Mouse (Mus musculus): Measurements from ENCODE around the gene Carm1. TPM values are rescaled to one million over a fixed set of nuclear protein-coding genes. Genes with fewer than 3 reads are reported as not detected.
"Not testable (repeated sequence)": the region's sequence is repeated elsewhere in the genome, so short reads cannot be mapped to it uniquely, and the experiment has no call there.

Carm1 gene
- total RNA-seq, 2 experiments from 2014 or later = 57.7 to 61.2 TPM

DNA sequence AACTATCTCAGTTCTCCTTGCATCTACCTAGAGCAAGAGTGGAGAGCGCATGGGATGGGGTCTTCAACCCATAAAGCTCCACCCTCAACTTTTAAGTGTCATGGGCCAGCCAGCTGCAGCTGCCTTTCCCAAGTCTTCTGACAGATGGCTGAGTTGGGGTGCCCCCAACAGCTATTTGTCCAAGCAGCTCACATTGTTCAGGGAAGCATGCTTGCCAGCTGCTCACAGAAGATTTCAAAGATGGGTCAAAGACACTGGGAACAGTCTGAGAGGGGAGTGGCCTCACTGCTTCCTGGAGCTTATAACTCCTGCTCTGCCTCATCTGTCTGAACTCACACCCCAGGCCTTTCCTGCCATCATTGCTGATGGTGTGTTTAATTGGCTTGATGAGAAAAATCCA lies 29.6 kb downstream of the Carm1 start:
- DNase-seq = no peak

DNA sequence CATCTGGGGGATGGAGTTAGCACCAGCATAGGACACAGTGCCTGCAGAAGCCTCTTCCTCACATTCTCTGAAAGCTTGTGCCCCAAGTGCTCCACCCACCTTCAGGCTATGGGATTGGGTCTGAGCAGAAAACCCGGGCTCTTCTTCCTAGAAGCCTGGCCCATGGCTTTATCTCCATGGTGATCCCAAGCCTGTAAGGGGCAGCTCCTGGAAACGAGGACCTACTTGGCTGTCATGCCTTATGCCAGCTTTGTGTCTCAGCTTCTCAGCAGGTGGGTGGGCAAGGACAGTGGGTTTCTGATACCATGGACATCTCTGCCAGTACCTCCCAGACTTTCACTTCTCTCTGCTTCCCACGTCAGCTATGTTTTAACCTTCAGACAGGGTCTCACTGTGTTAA lies 31.5 kb downstream of the Carm1 start:
- no peak for DNase-seq

DNA sequence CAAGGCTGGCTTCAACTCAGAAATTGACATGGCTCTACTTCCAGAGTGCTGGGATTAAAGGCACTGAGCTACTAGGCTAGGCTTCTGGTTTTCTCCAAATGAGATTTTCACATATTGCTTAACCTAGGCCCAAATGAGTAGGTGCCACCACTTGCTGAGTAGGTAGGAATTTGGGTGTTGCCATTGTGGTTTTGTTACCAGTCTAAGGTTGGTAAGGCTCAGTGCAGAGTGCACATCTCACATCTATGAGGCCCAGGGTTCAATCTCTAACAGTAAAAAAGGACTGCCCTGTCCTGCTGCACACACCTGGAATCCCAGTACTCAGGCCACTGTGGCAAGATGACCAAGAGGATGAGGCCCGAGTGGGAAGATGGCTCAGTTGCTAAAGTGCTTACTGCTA lies 38.7 kb downstream of the Carm1 start:
- DNase-seq = no peak

DNA sequence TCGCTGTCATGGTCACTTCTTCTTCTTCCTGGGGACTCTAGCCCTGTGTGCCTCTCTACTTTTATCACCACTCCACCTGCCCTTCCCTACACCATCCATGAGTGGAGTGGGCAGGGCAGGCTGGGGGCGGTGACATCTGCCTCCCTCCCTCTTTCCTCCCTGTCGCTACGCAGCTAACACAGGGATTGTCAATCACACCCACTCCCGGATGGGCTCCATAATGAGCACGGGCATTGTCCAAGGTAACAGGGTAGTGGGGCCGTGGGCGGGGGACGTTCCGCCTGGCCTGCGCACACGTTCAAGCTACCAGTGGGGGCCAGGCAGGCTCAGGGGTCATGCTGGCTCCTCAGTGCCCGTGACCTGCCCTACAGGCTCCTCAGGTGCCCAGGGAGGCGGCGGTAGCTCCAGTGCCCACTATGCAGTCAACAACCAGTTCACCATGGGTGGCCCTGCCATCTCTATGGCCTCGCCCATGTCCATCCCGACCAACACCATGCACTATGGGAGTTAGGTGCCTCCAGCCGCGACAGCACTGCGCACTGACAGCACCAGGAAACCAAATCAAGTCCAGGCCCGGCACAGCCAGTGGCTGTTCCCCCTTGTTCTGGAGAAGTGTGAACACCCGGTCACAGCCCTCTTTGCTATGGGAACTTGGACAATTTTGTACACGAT lies 41.1 kb downstream of the Carm1 start:
- DNase-seq = no peak

DNA sequence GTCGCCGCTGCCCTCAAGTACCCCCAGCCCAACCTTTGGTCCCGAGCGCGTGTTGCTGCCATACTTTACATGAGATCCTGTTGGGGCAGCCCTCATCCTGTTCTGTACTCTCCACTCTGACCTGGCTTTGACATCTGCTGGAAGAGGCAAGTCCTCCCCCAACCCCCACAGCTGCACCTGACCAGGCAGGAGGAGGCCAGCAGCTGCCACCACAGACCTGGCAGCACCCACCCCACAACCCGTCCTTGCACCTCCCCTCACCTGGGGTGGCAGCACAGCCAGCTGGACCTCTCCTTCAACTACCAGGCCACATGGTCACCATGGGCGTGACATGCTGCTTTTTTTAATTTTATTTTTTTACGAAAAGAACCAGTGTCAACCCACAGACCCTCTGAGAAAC lies 41.7 kb downstream of the Carm1 start:
- no peak for DNase-seq

DNA sequence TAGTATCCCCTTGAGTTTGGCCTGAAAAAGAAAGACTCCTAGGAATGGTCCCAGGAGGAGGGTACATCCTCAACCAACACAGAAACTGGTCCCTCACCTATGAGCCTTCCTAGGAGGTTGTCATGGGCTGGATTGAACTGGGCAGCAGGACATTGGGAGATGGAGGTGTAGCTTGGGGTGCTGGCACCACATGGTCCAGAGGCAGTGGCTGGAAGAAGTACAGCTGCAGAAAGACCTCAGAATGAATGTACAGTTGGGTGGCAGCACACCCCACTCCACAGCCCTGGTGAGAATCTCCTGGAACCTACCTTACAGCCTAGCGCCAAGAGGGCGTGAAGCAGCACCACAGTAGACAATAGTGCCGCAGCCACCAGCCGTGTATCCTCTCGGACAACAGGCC lies 42.8 kb downstream of the Carm1 start:
- no peak for DNase-seq

DNA sequence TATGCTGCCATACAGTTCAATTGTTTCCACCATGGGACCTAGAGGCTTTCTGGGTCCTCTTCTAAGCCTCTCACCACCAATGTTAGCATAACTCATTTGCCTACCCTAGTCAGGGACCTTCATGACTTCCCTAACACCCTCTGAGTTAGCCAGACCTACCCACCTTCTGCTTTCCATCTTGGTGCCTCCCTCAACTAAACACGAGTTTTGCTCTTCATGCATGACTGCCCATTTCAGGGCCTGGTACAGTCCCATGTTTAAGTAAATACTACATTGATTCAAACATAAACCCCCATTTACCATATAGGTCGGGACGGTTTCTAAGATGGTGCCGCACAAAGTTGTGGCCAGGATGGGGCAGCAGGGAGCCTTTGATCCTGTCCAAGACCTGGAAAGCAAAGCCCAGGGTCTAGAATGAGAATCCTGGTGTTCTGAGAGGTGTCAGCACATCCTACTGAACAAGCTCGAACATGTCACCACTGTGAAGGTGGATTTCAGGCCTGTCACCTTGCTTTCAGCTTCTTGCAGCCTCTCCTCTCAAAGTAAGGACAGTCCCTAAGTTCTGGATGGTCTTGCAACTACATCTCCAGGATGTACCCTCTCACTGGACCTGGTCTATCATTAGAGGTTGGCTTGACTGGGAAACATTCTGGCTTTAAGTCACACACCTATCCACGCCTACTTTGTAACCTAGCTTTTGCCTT lies 44.6 kb downstream of the Carm1 start:
- no peak for DNase-seq

DNA sequence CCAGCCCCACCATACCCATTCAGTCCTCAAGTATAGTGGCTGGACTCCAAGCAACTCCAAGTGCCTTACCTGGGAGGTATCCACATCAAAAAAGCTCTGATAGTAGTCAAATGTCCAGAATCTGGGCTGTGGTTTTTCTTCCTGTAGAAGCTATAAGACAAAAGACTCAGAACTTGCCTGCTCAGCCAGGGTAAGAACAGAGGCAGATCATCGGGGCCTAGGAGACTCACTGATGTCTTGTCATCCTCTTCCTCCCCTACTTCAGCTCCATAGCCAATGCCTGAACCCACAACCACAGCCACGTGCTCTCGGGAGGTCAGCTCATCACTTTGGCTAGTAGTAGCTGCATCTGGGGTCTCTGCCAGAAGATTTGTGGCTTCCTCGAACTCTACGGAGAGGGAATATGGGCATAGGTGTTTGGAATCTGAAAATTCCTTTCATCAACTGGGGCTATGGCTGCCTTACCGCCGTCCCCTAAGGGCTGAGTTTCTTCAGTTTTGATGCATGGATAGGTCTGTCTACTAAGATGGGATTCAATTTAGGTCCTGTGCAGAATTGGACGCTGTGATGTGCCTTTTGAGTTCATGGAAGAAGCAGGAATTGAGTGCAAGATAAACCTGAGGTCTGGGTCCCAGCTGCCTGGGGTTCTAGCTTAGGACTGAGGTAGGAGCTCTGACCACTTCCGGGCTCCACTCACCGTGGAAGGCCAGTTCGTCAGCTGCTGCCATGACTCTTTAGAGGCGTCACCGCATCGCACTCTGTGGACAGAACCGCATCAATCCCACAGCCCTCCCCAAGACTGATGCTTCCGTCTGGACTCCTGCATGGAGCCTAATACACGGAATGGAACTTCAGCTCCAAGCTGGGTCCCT lies 45.4 kb downstream of the Carm1 start:
- no peak for DNase-seq

DNA sequence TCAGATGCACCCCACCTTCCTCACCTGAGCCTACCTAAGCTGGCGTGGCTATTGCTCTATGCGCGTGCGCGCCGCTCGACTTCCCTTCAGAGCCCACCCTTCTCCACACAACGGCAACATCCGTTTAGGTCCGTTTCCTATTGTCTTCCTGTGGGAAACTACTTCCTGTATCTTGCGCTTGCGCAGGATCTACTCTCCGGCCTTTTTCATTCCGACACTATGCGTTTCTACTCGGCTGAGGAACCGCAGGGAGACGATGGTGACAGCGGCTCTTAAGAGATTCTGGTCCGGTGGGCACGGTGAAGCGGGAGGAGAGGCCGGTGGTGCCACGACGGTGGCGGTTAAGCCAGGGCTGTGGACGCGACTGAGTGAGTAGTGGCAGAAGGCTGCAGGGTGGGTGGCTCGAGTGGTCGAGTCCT lies 46.0 kb downstream of the Carm1 start, which contains the start of the genes Timm29 and Yipf2:
Timm29 (plus strand) TSS at position 20 of the 419 bp plus-strand sequence.
Yipf2 (minus strand) TSS at position 126 of the 419 bp plus-strand sequence.
- DNase-seq = peak; percentile 94 to 96

DNA sequence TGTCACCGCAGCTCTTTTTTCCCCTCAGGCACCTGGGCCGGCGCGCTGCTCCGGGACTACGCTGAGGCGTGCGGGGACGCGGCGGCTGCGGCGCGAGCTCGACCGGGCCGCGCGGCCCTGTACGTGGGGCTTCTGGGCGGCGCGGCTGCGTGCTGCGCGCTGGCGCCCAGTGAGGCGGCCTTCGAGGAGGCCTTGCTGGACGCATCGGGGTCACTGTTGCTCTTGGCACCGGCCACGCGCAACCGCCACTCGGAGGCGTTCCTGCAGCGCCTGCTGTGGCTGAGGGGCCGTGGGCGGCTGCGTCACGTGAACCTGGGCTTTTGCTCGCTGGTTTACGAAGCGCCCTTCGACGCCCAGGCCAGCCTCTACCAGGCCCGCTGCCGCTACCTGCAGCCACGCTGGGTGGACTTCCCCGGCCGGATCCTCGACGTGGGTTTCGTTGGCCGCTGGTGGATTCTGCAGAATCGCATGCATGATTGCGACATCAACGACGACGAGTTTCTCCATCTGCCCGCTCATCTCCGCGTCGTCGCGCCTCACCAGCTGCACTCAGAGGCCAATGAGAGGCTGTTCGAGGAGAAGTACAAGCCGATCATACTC lies 46.5 kb downstream of the Carm1 start:
- peak; percentile 41 to 50 for DNase-seq

DNA sequence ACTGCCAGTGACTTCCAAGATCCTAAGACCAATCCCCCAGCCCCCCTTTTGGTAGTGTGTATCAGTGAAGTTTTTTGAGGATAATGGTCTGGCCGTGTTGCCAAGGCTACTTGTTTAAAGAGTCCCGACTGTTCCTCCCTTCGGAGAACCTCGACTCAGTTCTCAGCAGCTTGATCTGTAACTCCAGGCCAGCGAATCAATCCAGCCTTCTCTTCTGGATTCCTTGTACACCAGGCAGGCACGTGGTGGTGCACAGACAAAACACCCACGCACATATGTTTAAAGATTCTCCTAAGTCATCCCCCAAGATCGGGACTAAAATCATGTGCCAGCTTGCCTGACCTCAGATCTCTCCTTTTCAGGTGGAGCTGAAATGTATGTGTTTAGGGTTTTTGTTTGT lies 47.7 kb downstream of the Carm1 start:
- not testable (repeated sequence) for DNase-seq

DNA sequence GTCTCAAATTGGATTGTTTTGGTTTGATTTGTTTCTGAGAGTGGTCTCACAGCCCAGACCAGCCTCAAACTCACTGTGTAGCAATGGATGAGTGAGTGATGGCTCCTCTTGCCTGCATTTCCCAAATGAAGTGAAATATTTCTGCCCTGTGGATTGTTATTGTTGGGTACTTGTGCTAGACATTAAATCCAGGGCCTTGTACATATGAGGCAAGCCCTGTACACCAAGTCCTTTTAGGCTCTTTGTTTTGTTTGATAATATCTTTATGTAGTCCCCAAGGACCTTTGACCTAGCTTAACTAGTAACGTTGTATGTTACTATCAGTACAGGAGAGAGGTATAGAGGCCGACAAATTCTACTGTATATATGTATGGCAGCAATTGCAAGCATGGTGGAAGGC lies 48.1 kb downstream of the Carm1 start:
- DNase-seq = no peak

DNA sequence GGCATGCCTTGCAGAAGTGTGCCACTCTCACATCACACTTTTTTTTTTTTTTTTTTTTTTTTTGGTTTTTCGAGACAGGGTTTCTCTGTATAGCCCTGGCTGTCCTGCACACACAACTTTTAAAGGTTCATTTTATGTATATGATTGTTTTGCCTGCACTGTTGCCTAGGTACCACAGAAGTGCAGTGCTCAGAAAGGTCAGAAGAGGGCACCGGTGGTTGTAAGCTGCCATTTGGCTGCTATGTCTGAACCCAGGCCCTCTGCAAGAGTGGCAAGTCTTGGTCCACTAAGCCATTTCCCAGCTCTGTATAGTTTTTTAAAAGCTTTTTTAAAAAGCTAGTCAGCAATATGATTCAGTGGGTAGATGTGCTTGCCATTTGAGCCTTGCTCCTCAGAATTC lies 51.5 kb downstream of the Carm1 start:
- no peak for DNase-seq

DNA sequence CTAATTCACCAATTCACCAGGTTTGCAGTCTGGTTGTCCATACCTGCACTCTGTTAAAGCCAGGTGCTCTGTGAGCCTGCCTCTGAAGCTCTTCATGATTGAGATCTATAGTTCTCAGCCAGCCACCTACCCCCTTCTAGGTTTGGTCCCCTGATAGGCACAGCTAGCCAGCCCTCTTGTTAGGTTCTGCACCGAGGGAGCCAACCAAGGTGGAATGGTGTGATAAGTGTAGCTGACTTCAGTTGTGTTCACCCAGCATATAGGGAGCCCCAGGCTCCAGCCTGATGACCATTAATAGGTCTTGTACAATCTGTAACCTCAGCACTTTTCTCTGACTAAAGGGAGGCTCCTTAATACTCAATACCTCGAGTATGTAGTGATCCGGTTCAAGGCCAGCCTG lies 53.5 kb downstream of the Carm1 start:
- no peak for DNase-seq

DNA sequence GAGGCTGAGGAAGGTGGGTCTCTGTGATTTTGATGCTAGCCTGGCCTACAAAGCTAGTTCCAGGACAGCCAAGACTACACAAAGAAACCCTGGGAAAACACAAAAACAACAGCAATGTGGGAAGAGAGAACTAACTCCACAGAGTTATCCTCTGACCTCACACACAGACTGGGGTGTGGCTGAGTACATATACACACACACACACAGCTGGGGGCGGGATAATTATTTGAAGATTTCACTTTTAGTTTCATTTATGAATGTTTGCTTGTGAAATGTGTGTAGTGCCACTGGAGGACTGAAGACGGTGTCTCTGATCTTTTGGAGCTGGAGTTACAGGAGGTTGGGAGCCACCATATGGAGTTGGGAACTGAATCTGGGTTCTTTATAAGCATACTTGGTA lies 54.4 kb downstream of the Carm1 start:
- DNase-seq = no peak

DNA sequence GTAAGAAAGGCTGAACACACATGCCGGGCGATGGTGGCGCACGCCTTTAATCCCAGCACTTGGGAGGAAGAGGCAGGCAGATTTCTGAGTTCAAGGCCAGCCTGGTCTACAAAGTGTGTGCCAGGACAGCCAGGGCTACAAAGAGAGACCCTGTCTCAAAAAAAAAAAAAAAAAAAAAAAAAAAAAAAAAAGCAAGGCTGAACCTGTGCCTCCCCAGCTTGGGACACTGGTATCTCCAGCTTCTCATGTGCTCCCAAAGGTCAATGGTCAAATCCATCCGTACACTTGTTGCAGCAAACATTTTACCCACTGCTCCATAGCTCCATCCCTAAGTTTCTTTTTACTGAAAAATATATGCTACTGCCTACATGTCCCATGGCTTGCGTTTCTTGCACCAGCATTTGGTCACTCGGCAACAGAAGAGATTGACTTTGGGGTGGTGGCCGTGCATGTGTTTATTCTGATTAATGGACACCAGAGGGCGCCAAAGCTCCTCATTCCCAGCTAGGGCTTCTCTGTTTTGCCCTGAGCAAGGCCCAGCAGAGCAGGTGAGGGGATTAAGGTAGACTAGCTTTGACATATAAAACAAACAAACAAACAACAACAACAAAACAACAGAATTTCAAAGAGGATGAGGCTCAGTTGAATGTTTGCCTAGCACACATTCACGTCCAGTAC lies 55.2 kb downstream of the Carm1 start:
- peak; percentile 67 to 80 for DNase-seq

DNA sequence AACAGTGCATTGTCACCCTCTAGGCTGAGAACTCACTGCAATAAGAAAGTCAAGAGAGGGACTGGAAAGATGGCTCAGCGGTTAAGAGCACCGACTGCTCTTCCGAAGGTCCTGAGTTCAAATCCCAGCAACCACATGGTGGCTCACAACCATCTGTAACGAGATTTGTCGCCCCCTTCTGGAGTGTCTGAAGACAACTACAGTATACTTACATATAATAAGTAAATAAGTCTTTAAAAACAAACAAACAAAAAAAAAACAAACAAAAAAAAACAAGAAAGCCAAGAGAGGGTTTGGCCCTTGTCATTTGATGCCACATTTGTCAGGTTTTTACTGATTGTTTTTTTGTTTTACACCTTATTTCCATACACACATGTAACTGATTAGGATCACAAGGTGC lies 57.4 kb downstream of the Carm1 start:
- no peak for DNase-seq

DNA sequence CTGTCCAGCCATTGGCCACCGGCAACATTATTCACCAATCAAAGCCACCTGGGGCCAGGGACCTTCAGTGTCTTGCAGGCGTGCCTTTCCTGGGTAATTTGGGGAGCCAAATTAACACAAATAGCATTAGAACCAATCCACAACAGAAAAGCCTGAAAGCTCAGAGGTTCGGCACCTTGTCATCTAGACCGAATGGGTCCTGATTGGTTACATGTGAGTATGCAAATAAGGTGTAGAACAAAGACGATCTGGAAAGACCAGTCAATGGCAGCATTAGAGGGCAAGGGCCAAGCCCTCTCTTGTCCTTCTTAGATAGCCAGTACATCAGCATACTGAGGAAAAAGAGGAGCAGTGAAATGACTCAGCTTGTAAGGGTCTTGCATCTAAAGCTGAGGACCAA lies 59.2 kb downstream of the Carm1 start:
- DNase-seq = no peak

DNA sequence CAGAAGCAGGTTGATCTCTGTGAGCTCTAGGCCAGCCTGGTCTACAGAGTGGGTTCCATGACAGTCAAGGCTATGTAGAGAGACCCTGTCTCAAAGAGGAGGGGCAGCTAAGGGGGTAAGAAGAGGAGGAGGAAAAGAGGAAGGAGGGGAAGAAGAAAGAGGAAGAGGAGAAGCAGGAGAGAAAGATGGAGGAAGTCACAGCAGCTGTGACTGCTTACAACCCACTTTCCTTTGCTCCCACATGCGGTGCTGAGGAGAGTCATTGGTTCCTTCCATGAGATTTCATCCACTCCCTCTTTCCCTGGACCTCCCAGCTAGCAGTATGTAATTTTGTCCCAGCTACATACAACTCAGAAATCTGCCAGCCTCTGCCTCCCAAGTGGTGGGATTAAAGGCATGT lies 60.0 kb downstream of the Carm1 start:
- DNase-seq = no peak

DNA sequence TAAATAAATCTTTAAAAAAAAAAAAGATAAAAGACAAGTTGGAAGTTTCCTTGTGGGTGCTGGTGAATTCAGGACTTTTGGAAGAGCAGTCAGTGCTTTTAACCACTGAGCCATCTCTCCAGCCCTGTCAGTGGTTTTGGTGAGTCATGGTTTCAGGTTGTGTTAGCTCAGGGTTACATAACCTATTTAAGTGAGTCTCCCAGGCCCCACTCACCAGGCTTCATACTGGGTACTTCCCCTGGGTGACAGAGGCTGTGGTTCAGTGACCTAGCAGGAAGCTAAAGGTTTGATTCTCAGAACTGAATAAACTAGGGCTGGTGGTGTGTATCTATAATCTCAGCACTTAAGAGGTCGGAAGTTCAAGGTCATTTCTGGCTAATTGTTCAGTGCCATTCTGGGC lies 63.2 kb downstream of the Carm1 start:
- DNase-seq = peak in 1 of 2 experiments; percentile 46

DNA sequence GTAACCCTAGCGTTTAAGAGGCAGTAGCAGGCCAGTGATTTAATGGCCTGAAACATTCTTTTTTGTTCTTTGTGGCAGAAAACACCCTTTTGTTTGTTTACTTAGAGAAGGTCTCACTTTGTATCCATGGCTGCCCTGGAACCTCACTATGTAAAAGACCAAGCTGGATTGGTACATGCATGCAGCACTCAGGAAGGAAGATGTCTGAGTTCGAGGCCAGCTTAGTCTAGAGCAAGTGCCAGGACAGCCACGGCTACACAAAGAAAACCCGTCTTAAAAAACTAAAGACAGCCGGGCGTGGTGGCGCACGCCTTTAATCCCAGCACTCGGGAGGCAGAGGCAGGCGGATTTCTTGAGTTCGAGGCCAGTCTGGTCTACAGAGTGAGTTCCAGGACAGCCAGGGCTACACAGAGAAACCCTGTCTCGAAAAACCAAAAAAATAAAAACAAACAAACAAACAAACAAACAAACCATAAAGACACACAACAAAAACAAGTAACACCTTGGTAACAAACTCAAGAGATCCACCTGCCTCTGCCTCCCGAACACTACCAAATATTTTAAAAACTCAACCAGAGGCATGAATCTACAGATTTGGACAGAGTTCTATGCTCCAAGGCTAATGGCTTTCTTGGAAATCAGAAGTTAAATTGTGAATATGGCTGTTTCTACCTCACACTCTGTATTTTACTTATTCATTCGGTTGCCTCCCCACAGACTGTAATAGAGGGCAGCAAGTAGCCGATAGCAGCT lies 68.3 kb downstream of the Carm1 start:
- DNase-seq = no peak

Measured in heart, adult 18-20 months (tissue).